Mouse (Mus musculus) embryonic facial prominence, embryonic 15.5 days (tissue): ENCODE results near the gene Vmn1r176. TPM values are rescaled to one million over a fixed set of nuclear protein-coding genes. Genes with fewer than 3 reads are reported as not detected.
"Not testable (repeated sequence)": the region's sequence is repeated elsewhere in the genome, so short reads cannot be mapped to it uniquely, and the experiment has no call there.

ENCODE experiments used
- ATAC-seq: fragments of 200-750 bp; cut with Nextera tagmentation; 2 replicates; pipeline ENCODE4 v1.8.0; 2017; ENCODE audit warnings: low read depth, moderate TSS enrichment; ENCODE audit not compliant: insufficient number of reproducible peaks, low FRiP score, low TSS enrichment
- H3K27ac ChIP-seq: fragments of 300-500 bp; sonication (generic); replicated peaks from 2 replicates; pipeline ENCODE4 v1.5.1; 2015; ENCODE audit warnings: mild to moderate bottlenecking, inconsistent platforms
- H3K27me3 ChIP-seq: fragments of 300-500 bp; sonication (generic); 2 replicates; pipeline ENCODE4 v1.6.1; 2015; ENCODE audit warnings: inconsistent platforms
- H3K36me3 ChIP-seq: fragments of 300-500 bp; sonication (generic); 2 replicates; pipeline ENCODE4 v1.6.1; 2015; ENCODE audit warnings: mild to moderate bottlenecking, inconsistent platforms
- H3K4me1 ChIP-seq: fragments of 300-500 bp; sonication (generic); 2 replicates; pipeline ENCODE4 v1.6.1; 2015; ENCODE audit warnings: inconsistent platforms
- H3K4me2 ChIP-seq: fragments of 300-500 bp; sonication (generic); replicated peaks from 2 replicates; pipeline ENCODE4 v1.6.1; 2015; ENCODE audit warnings: mild to moderate bottlenecking, inconsistent platforms
- H3K4me3 ChIP-seq: fragments of 300-500 bp; sonication (generic); replicated peaks from 2 replicates; pipeline ENCODE4 v1.5.1; 2015; ENCODE audit warnings: mild to moderate bottlenecking, inconsistent platforms
- H3K9ac ChIP-seq: fragments of 300-500 bp; sonication (generic); 2 replicates; pipeline ENCODE4 v1.6.1; 2015; ENCODE audit warnings: inconsistent platforms
- H3K9me3 ChIP-seq: fragments of 300-500 bp; sonication (generic); replicated peaks from 2 replicates; pipeline ENCODE4 v1.6.1; 2016; ENCODE audit warnings: inconsistent platforms
- WGBS: fragments of 180-500 bp; shearing (Covaris S2); methylation state at CpG from one replicate; pipeline ENCODE4 v1.1.7; 2015; 5-methylcytosine and 5-hydroxymethylcytosine counted together
- polyA plus RNA-seq: library from polyadenylated mRNA; unstranded; fragments of >200 nt; fragmentation: Nextera tagmentation; extraction: Ambion mirVana; gene quantifications from 2 replicates; pipeline ENCODE4 v1.2.1, GENCODE M21; 2015

Vmn1r176 gene
- polyA plus RNA-seq = 0.12 TPM in 1 of 2 replicates, not detected in the other

GRCm38 (mm10) chr7:23837272-23837671 lies at the start of gene Vmn1r176:
Gene Vmn1r176 (minus strand): TSS chr7:23837372.
- H3K4me2 ChIP-seq, ATAC-seq, H3K4me1 ChIP-seq, H3K9ac ChIP-seq, H3K27ac ChIP-seq, H3K36me3 ChIP-seq, H3K4me3 ChIP-seq, H3K27me3 ChIP-seq, H3K9me3 ChIP-seq: not testable (repeated sequence)
- no CpG with 5 or more reads among the region's 1 CpGs for WGBS

GRCm38 (mm10) chr7:23876918-23877317 lies 39.7 kb upstream of the Vmn1r176 start:
- not testable (repeated sequence) for H3K27ac ChIP-seq, H3K4me3 ChIP-seq, H3K9me3 ChIP-seq, ATAC-seq, H3K9ac ChIP-seq, H3K4me2 ChIP-seq, H3K4me1 ChIP-seq, H3K36me3 ChIP-seq, H3K27me3 ChIP-seq
- WGBS = 72% methylated on average over 4 of the region's 4 CpGs

- ATAC-seq, H3K27ac ChIP-seq, H3K27me3 ChIP-seq, H3K9me3 ChIP-seq, H3K4me1 ChIP-seq, H3K4me3 ChIP-seq, H3K36me3 ChIP-seq, H3K4me2 ChIP-seq, H3K9ac ChIP-seq: not testable (repeated sequence)
- 12% methylated on average over 1 of the region's 1 CpGs for WGBS
These were observed 29.2 kb upstream of the Vmn1r176 start, which contains the start of gene Vmn1r177 for GRCm38 (mm10) chr7:23866349-23866748. Gene Vmn1r177 (minus strand): TSS chr7:23866449.

DNA sequence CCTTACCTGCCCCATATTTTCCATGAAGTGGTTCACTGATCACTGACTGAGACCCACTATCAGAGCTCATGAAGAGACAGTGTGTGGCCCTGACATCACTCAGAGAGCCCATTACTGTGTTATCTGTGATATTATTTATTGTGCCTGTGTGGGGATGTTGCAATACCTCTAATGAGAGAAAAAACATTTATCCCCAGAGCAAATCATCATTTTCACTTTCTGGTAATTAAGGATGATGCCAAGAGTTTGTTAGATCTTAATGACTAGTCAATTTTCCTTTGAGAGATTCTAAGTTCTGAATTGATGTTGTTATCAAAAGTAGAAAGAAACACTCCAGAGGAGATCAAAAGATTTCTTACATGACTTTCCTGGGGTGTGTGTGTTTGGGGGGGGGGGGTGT lies 26.6 kb downstream of the Vmn1r176 start, which contains the start of gene Vmn1r175:
Gene Vmn1r175, minus strand, starts transcription at position 101 of the 400 bp plus-strand sequence.
- H3K4me3 ChIP-seq, ATAC-seq, H3K4me2 ChIP-seq, H3K36me3 ChIP-seq, H3K9me3 ChIP-seq, H3K9ac ChIP-seq, H3K4me1 ChIP-seq, H3K27ac ChIP-seq, H3K27me3 ChIP-seq: not testable (repeated sequence)

DNA sequence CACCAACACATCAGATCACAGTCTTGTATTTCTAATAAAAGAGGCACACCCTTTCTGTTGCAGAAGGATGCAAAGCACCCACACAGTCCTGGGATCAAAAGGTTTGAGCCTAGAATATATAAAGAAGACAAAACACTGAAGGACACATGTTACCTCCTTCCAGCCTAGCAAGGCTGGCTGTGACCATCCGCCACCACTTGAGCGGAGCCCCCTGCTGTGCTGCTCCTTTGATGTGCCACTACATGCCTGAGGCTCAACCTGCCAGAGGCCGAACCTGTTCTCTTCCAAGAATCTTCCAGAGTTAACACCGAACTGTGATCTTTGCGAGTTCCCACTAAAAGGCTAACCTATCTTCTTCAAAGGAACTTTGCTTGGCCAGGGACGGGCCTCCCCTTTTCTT lies 52.6 kb downstream of the Vmn1r176 start:
- H3K4me1 ChIP-seq = no peaks in the 10 kb centered on the region
- no peak overlapping the region for H3K4me3 ChIP-seq
- ATAC-seq = no peak
- H3K9me3 ChIP-seq = peaks cover 9% of the 10 kb centered on the region; the same call in 1 of the 2 replicates
- no peak overlapping the region for H3K9ac ChIP-seq
- H3K36me3 ChIP-seq = no peaks in the 10 kb centered on the region
- H3K27me3 ChIP-seq = no peaks in the 10 kb centered on the region
- no peak overlapping the region for H3K27ac ChIP-seq
- WGBS = 90% methylated on average over 6 of the region's 6 CpGs
- no peak overlapping the region for H3K4me2 ChIP-seq

Other genes with a start within 250 kb of the Vmn1r176 start
- gene Vmn1r170, start 231.2 kb downstream of the Vmn1r176 start, polyA plus RNA-seq = not detected in 2 replicates
- not detected in 2 replicates for gene Vmn1r171, start 206.7 kb downstream of the Vmn1r176 start, polyA plus RNA-seq
- not detected in 2 replicates for gene Vmn1r172, start 179.1 kb downstream of the Vmn1r176 start, polyA plus RNA-seq
- not detected in 2 replicates for gene Vmn1r173, start 136.7 kb downstream of the Vmn1r176 start, polyA plus RNA-seq
- not detected in 2 replicates for gene Vmn1r174, start 85.1 kb downstream of the Vmn1r176 start, polyA plus RNA-seq
- gene Vmn1r175, start 26.7 kb downstream of the Vmn1r176 start, polyA plus RNA-seq = not detected in 2 replicates
- not detected in 2 replicates for gene Vmn1r177, start 29.1 kb upstream of the Vmn1r176 start, polyA plus RNA-seq
- gene Vmn1r178, start 54.6 kb upstream of the Vmn1r176 start, polyA plus RNA-seq = 0.11 TPM in 1 of 2 replicates, not detected in the other
- gene Vmn1r179, start 89.6 kb upstream of the Vmn1r176 start, polyA plus RNA-seq = not detected in 2 replicates
- not detected in 2 replicates for gene Vmn1r180, start 113.3 kb upstream of the Vmn1r176 start, polyA plus RNA-seq
- gene Vmn1r181, start 137.2 kb upstream of the Vmn1r176 start, polyA plus RNA-seq = not detected in 2 replicates
- not detected in 2 replicates for gene V1rd19, start 164.3 kb upstream of the Vmn1r176 start, polyA plus RNA-seq
- 0.01 TPM in 1 of 2 replicates, not detected in the other for gene Vmn1r183, start 215.9 kb upstream of the Vmn1r176 start, polyA plus RNA-seq
- gene Zfp180, start 244.6 kb upstream of the Vmn1r176 start, polyA plus RNA-seq = 19.4 and 20.3 TPM in 2 replicates